Mouse (Mus musculus): Measurements from ENCODE around the gene Nme7.

Gene Nme7

GRCm38 (mm10) chr1:164440708-164441407 lies 136.9 kb downstream of the Nme7 start:
- no peak for DNase-seq

- no peak for DNase-seq
Observed at GRCm38 (mm10) chr1:164441408-164441974, 137.6 kb downstream of the Nme7 start.

- DNase-seq: no peak
Observed at GRCm38 (mm10) chr1:164445620-164446162, 141.8 kb downstream of the Nme7 start.

- no peak for DNase-seq
Observed at GRCm38 (mm10) chr1:164446535-164446934, 142.6 kb downstream of the Nme7 start.

GRCm38 (mm10) chr1:164447521-164447920 lies 143.6 kb downstream of the Nme7 start:
- no peak for DNase-seq

GRCm38 (mm10) chr1:164449626-164450025 lies 145.7 kb downstream of the Nme7 start:
- no peak for DNase-seq

- DNase-seq: no peak
Observed at GRCm38 (mm10) chr1:164450231-164450630, 146.3 kb downstream of the Nme7 start.

GRCm38 (mm10) chr1:164450644-164451043 lies 146.7 kb downstream of the Nme7 start:
- no peak for DNase-seq

- no peak for DNase-seq
Observed at GRCm38 (mm10) chr1:164451346-164451745, 147.4 kb downstream of the Nme7 start.

- DNase-seq: no peak
Observed at GRCm38 (mm10) chr1:164452580-164452979, 148.7 kb downstream of the Nme7 start.

GRCm38 (mm10) chr1:164453146-164453545 lies 149.2 kb downstream of the Nme7 start:
- DNase-seq: no peak

GRCm38 (mm10) chr1:164453739-164454138 lies 149.8 kb downstream of the Nme7 start:
- no peak for DNase-seq

GRCm38 (mm10) chr1:164454747-164455400 lies 151.0 kb downstream of the Nme7 start:
- DNase-seq: peak; percentile 64 to 70

- peak; percentile 63 to 71 for DNase-seq
Observed at GRCm38 (mm10) chr1:164455614-164456013, 151.7 kb downstream of the Nme7 start.

- peak; percentile 63 to 65 for DNase-seq
Observed at GRCm38 (mm10) chr1:164456065-164456464, 152.1 kb downstream of the Nme7 start.

GRCm38 (mm10) chr1:164456731-164457130 lies 152.8 kb downstream of the Nme7 start:
- DNase-seq: peak; percentile 53 to 60

GRCm38 (mm10) chr1:164457531-164458244 lies 153.8 kb downstream of the Nme7 start:
- peak in 1 of 2 experiments; percentile 79 for DNase-seq

GRCm38 (mm10) chr1:164458245-164458613 lies 154.3 kb downstream of the Nme7 start, which contains the start of gene Atp1b1:
Gene Atp1b1 (minus strand): TSS chr1:164458355.
- DNase-seq: peak; percentile 92 to 93

- peak in 1 of 2 experiments; percentile 69 for DNase-seq
Observed at GRCm38 (mm10) chr1:164458621-164459051, 154.7 kb downstream of the Nme7 start.

- DNase-seq: no peak
Observed at GRCm38 (mm10) chr1:164459127-164459905, 155.4 kb downstream of the Nme7 start.

- DNase-seq: no peak
Observed at GRCm38 (mm10) chr1:164460921-164461697, 157.2 kb downstream of the Nme7 start.
